Mouse (Mus musculus) neural tube, embryonic 14.5 days (tissue): ENCODE measurements around the gene Spata13. TPM values are rescaled to one million over a fixed set of nuclear protein-coding genes. Genes with fewer than 3 reads are reported as not detected.

ENCODE experiments used
- ATAC-seq: fragments of 200-750 bp; cut with Nextera tagmentation; 2 replicates; pipeline ENCODE4 v1.8.0; 2017; ENCODE audit warnings: low read depth, mild to moderate bottlenecking, moderate TSS enrichment, moderate library complexity
- H3K27ac ChIP-seq: fragments of 300-500 bp; sonication (generic); 2 replicates; pipeline ENCODE4 v1.5.1; 2014; ENCODE audit warnings: low read depth, mild to moderate bottlenecking, control low read depth, low read length, moderate library complexity, mixed read lengths
- H3K27me3 ChIP-seq: fragments of 300-500 bp; sonication (generic); 2 replicates; pipeline ENCODE4 v1.6.1; 2014; ENCODE audit warnings: low read length; ENCODE audit not compliant: control insufficient read depth, insufficient read depth
- H3K36me3 ChIP-seq: fragments of 300-500 bp; sonication (generic); 2 replicates; pipeline ENCODE4 v1.6.1; 2014; ENCODE audit warnings: low read length, mixed read lengths; ENCODE audit not compliant: control insufficient read depth, insufficient read depth
- H3K4me1 ChIP-seq: fragments of 300-500 bp; sonication (generic); 2 replicates; pipeline ENCODE4 v1.6.1; 2014; ENCODE audit warnings: low read length; ENCODE audit not compliant: control insufficient read depth, insufficient read depth
- H3K4me2 ChIP-seq: fragments of 300-500 bp; sonication (generic); 2 replicates; pipeline ENCODE4 v1.6.1; 2014; ENCODE audit warnings: mild to moderate bottlenecking, low read depth, low read length, control low read depth
- H3K4me3 ChIP-seq: fragments of 300-500 bp; sonication (generic); 2 replicates; pipeline ENCODE4 v1.5.1; 2014; ENCODE audit warnings: low read depth, low read length, control low read depth, mixed read lengths
- H3K9ac ChIP-seq: fragments of 300-500 bp; sonication (generic); replicated peaks from 2 replicates; pipeline ENCODE4 v1.6.1; 2014; ENCODE audit warnings: low read depth, mild to moderate bottlenecking, control low read depth, low read length, mixed read lengths
- H3K9me3 ChIP-seq: fragments of 300-500 bp; sonication (generic); 2 replicates; pipeline ENCODE4 v1.6.1; 2016; ENCODE audit warnings: low read length; ENCODE audit not compliant: control insufficient read depth
- WGBS: fragments of 180-500 bp; shearing (Covaris S2); extraction: QIAGEN DNeasy Blood & Tissue Kit; methylation state at CpG from one replicate; pipeline ENCODE4 v1.1.7; 2014; 5-methylcytosine and 5-hydroxymethylcytosine counted together
- polyA plus RNA-seq: library from polyadenylated mRNA; unstranded; fragments of >200 nt; fragmentation: Nextera tagmentation; extraction: Ambion mirVana; gene quantifications from 2 replicates; pipeline ENCODE4 v1.2.1, GENCODE M21; 2014

Spata13 gene
- polyA plus RNA-seq, 1 experiment from 2014 or later = 26.5 TPM

GRCm38 (mm10) chr14:60694215-60694997, 60.6 kb downstream of the Spata13 start:
- peaks cover 6% of the 10 kb centered on the region for H3K4me1 ChIP-seq
- ATAC-seq = no peak

GRCm38 (mm10) chr14:60697351-60697750, 63.5 kb downstream of the Spata13 start:
- no peak for ATAC-seq
- Histone ChIP-seq H3K9me3 (no peaks in the 10 kb centered on the region), H3K27me3 (no peaks in the 10 kb centered on the region), H3K4me2 (no peak overlapping the region), H3K27ac (no peak overlapping the region), H3K4me1 (peaks cover 6% of the 10 kb centered on the region), H3K36me3 (no peaks in the 10 kb centered on the region), H3K9ac (no peak overlapping the region), H3K4me3 (no peak overlapping the region)
- WGBS = 75% methylated on average over 8 of the region's 8 CpGs

More at GRCm38 (mm10) chr14:60694215-60694997, 60.6 kb downstream of the Spata13 start:
- Histone ChIP-seq H3K9me3 (no peaks in the 10 kb centered on the region), H3K4me3 (no peak overlapping the region), H3K9ac (no peak overlapping the region), H3K27me3 (no peaks in the 10 kb centered on the region), H3K4me2 (no peak overlapping the region), H3K27ac (no peak overlapping the region), H3K36me3 (no peaks in the 10 kb centered on the region)
- WGBS = 77% methylated on average over 14 of the region's 14 CpGs

GRCm38 (mm10) chr14:60698980-60699379, 65.2 kb downstream of the Spata13 start:
- no peak for ATAC-seq
- H3K27ac ChIP-seq = no peak overlapping the region
- 61% methylated on average over 10 of the region's 10 CpGs for WGBS

GRCm38 (mm10) chr14:60702377-60703140, 68.8 kb downstream of the Spata13 start:
- ATAC-seq = no peak
- H3K9me3 ChIP-seq = no peaks in the 10 kb centered on the region
- H3K4me3 ChIP-seq = no peak overlapping the region
- H3K9ac ChIP-seq = no peak overlapping the region
- no peak overlapping the region for H3K27ac ChIP-seq
- WGBS = 61% methylated on average over 10 of the region's 10 CpGs
- H3K27me3 ChIP-seq = no peaks in the 10 kb centered on the region
- no peaks in the 10 kb centered on the region for H3K36me3 ChIP-seq
- H3K4me1 ChIP-seq = no peaks in the 10 kb centered on the region; the same call in 1 of the 2 replicates
- no peak overlapping the region for H3K4me2 ChIP-seq

More at GRCm38 (mm10) chr14:60698980-60699379, 65.2 kb downstream of the Spata13 start:
- H3K27me3 ChIP-seq = no peaks in the 10 kb centered on the region
- no peaks in the 10 kb centered on the region; the same call in 1 of the 2 replicates for H3K4me1 ChIP-seq
- H3K4me3 ChIP-seq = no peak overlapping the region
- H3K9ac ChIP-seq = no peak overlapping the region
- H3K4me2 ChIP-seq = no peak overlapping the region
- H3K36me3 ChIP-seq = no peaks in the 10 kb centered on the region
- no peaks in the 10 kb centered on the region for H3K9me3 ChIP-seq

GRCm38 (mm10) chr14:60704510-60704909, 70.7 kb downstream of the Spata13 start:
- H3K27ac ChIP-seq = no peak overlapping the region

GRCm38 (mm10) chr14:60704961-60705360, 71.2 kb downstream of the Spata13 start:
- ATAC-seq = no peak
- 71% methylated on average over 3 of the region's 3 CpGs for WGBS
- no peak overlapping the region for H3K27ac ChIP-seq
- H3K9me3 ChIP-seq = no peaks in the 10 kb centered on the region
- no peaks in the 10 kb centered on the region for H3K36me3 ChIP-seq
- no peak overlapping the region for H3K9ac ChIP-seq
- no peak overlapping the region for H3K4me2 ChIP-seq
- H3K4me3 ChIP-seq = no peak overlapping the region
- H3K4me1 ChIP-seq = no peaks in the 10 kb centered on the region
- H3K27me3 ChIP-seq = no peaks in the 10 kb centered on the region

More at GRCm38 (mm10) chr14:60704510-60704909, 70.7 kb downstream of the Spata13 start:
- no peak for ATAC-seq
- no peaks in the 10 kb centered on the region for H3K9me3 ChIP-seq
- H3K9ac ChIP-seq = no peak overlapping the region
- H3K4me2 ChIP-seq = no peak overlapping the region
- no peaks in the 10 kb centered on the region for H3K36me3 ChIP-seq
- no peaks in the 10 kb centered on the region for H3K27me3 ChIP-seq
- WGBS = 87% methylated on average over 6 of the region's 6 CpGs
- no peak overlapping the region for H3K4me3 ChIP-seq
- no peaks in the 10 kb centered on the region for H3K4me1 ChIP-seq

GRCm38 (mm10) chr14:60709192-60709591, 75.4 kb downstream of the Spata13 start:
- no peaks in the 10 kb centered on the region for H3K9me3 ChIP-seq
- WGBS = 82% methylated on average over 11 of the region's 11 CpGs
- no peaks in the 10 kb centered on the region for H3K27me3 ChIP-seq
- no peak overlapping the region for H3K9ac ChIP-seq
- H3K4me1 ChIP-seq = no peaks in the 10 kb centered on the region
- no peak overlapping the region for H3K4me3 ChIP-seq
- no peak overlapping the region for H3K4me2 ChIP-seq
- no peak overlapping the region for H3K27ac ChIP-seq
- H3K36me3 ChIP-seq = no peaks in the 10 kb centered on the region
- no peak for ATAC-seq

GRCm38 (mm10) chr14:60709749-60710148, 75.9 kb downstream of the Spata13 start:
- Histone ChIP-seq H3K4me3 (no peak overlapping the region), H3K4me2 (no peak overlapping the region), H3K9me3 (no peaks in the 10 kb centered on the region), H3K4me1 (no peaks in the 10 kb centered on the region), H3K27me3 (no peaks in the 10 kb centered on the region), H3K36me3 (no peaks in the 10 kb centered on the region), H3K27ac (no peak overlapping the region), H3K9ac (no peak overlapping the region)
- no peak for ATAC-seq
- WGBS = 95% methylated on average over 8 of the region's 8 CpGs

GRCm38 (mm10) chr14:60711161-60711560, 77.4 kb downstream of the Spata13 start:
- 96% methylated on average over 5 of the region's 5 CpGs for WGBS
- no peaks in the 10 kb centered on the region for H3K4me1 ChIP-seq
- no peaks in the 10 kb centered on the region for H3K27me3 ChIP-seq
- no peak for ATAC-seq
- H3K27ac ChIP-seq = no peak overlapping the region
- H3K9me3 ChIP-seq = no peaks in the 10 kb centered on the region
- no peak overlapping the region for H3K4me2 ChIP-seq
- no peaks in the 10 kb centered on the region for H3K36me3 ChIP-seq
- H3K9ac ChIP-seq = no peak overlapping the region
- no peak overlapping the region for H3K4me3 ChIP-seq
